Mouse (Mus musculus) cerebellum, adult 9-11 months (tissue): ENCODE data around the gene Olfr1358.
"Not testable (repeated sequence)": the region's sequence is repeated elsewhere in the genome, so short reads cannot be mapped to it uniquely, and the experiment has no call there.

Source experiments
- DNase-seq: peaks from one replicate; pipeline ENCODE4 v3.0.0; 2022

Olfr1358 gene

DNA sequence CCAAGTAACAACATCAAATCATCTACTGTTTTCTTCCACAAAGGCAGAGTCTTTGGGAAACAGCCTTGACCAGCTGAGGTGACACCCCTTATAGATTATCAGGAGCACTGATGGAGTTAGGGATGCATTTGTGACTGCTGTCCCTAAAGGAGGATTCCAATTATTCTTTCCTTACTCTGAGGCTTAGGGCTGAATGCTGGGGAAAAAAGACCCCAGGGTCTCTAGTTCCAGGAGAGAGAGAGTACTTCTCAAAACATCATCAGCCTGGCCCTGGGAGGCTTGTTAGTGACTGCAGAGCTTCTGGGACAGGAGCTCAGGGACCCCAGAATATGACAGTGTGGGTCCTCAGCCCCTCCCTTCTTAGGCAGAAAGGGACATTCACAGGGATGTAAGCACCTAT, at the start of gene Olfr1358:
Gene Olfr1358 (plus strand): TSS at position 301 of the 400 bp plus-strand sequence.
- no peak for DNase-seq

GRCm38 (mm10) chr10:78467761-78468310, 49.4 kb upstream of the Olfr1358 start:
- no peak for DNase-seq

DNA sequence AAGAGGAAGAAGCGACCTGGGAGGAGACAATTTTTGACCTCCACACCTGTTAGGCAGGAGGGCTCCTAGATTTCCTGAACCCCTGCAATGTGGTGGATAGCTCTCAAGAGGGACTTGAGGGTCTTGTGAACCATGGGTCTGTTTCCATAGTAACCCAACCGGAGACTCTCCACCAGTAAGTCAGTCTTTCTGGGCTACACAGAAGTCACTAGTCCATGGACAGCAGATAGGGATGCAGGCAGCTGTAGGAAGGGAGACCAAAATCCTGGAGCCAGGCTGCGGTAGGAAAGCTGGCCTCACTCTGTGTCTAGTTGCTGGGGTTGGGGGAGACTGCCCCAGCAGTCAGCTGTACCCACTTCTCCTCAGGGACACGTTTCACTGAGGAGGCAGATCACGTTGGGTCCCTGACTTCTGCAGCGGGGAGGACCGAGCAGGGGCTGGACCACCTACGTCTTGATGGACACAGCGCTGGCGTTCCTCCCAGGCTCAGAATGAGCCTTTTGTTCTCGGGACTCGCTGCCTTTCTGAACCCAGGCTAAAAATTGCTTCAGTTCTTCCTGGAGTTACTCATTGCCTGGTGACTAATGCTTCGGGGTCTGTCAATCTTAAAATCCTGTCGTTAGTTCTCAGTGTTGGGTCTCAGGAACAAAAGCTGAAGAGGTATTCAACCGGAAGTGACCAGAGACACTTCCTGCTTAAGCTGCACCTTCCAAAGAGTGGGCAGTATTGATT, 46.5 kb upstream of the Olfr1358 start:
- no peak for DNase-seq

DNA sequence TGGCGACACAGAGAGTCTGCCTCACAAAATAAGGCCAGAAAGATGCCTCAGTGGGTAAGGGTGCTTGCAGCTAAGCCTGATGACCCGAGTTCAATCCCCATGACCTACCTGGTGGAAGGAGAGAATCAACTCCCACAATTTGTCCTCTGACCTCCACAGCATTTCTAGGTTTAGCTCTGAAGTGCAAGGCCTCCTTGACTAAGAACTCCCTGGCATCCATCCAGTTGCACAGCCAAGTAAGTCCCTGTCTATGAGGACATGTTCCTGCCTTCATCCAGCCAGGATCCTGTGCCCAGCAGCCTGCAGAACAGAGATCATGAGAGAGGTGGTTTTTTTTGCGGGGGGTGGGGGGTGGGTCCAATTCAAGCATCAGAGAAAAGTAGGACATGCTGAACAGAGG, 45.2 kb upstream of the Olfr1358 start:
- no peak for DNase-seq

DNA sequence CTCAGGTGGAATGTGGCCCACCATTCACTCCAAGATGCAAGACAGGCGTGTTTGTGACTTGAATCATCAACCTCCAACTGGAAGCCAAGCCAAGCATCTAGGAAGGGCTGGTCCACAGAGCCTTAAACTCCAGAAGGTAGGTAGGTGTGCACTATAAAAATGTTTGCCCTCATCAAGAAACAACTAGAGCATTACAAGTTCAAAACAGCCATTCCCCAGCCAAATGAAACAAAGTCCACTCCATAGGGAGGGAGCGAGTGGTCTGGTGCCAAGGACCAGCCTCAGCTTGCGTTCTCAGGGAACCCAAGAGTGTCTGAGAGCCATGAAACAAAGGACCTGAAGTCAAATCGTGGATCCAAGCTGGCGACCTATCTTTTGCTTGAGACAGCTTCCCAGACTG, 43.8 kb upstream of the Olfr1358 start:
- DNase-seq = no peak

DNA sequence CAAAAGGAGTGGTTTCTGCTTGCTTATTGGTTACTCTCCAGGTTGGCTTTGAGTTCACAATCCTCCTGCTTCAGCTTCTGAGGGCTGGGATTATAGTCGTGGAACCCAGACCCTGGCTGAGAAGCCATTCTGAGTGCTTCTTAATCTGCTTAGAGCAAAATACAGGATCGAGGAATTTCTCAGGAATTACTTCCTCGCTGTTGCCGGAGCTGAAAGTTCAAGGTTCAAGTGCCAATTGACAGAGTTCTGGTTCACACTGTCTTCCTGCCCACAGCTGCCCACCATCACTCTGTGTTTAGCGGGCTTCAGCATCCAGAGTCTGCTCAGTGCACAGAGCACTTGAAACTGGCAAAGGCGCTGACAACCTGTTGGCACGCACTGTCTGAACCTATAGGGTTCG, 42.5 kb upstream of the Olfr1358 start:
- DNase-seq = no peak

- no peak for DNase-seq
These were observed 40.4 kb upstream of the Olfr1358 start for GRCm38 (mm10) chr10:78476821-78477220.

DNA sequence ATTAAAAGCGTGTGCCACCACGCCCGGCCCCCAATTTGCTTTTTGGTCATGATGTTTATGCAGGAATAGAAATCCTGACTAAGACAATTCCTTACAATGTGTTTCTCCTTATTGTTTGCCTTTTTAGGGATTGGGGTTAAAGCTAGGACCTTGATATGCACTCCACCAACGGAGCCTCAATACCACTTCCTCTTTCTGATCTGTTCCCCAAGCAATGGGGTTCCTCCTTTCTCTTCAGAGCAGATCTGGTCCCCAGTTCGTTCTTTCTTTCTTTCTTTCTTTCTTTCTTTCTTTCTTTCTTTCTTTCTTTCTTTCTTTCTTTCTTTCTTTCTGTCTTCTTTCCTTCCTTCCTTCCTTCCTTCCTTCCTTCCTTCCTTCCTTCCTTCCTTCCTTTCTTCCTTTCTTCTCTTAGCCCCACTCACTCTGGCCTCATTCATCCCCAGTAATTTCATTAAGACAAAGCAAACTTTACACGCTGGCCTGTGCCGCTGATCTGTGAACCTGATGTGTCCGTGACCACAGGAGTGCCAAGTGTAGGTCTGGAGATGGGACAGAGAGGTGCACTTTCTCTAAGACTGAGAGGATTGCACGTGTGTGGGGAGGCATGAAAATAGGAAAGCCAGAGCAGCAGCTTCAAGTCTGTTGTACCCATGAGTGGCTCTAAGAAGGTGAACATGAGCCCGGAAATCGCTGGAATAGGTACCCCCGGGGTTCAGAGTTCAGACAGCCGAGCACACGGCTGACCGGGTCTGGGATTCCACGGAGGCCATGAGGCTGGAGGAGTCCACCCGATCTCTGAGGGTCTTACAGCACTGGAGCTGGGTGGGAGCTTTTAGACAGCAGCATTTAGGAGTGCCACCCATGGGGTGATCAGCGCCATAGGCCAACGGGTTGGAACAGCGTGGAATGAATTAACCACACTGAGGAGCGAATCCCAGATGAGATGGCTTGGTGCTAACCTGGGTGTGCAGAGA, 36.0 kb upstream of the Olfr1358 start:
- no peak for DNase-seq

- no peak for DNase-seq
These were observed 35.2 kb upstream of the Olfr1358 start for GRCm38 (mm10) chr10:78481928-78482499.

DNA sequence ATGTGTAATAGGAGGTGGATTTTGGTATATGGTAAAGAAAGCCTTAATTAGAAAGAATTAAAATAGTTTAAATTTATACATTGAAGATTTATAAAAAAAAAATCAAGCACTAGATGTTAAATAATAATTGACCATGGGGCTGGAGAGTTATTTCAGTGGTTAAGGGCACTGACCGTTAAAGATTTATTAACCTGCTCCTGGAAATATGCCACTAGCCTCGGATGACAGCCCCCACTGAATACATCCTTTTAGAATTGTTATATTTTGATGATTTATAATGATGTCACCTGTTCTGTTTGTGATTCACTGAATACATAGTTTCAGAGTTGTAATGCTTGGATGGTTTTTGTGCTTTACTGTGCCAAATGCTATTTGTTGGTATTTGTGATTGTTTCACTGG, 31.9 kb upstream of the Olfr1358 start:
- not testable (repeated sequence) for DNase-seq

- DNase-seq = no peak
These were observed 30.4 kb upstream of the Olfr1358 start for GRCm38 (mm10) chr10:78486871-78487270.

- peak; percentile 72 for DNase-seq
These were observed 29.7 kb upstream of the Olfr1358 start for GRCm38 (mm10) chr10:78487431-78488086.

- DNase-seq = no peak
These were observed 14.1 kb upstream of the Olfr1358 start for GRCm38 (mm10) chr10:78502986-78503733.

DNA sequence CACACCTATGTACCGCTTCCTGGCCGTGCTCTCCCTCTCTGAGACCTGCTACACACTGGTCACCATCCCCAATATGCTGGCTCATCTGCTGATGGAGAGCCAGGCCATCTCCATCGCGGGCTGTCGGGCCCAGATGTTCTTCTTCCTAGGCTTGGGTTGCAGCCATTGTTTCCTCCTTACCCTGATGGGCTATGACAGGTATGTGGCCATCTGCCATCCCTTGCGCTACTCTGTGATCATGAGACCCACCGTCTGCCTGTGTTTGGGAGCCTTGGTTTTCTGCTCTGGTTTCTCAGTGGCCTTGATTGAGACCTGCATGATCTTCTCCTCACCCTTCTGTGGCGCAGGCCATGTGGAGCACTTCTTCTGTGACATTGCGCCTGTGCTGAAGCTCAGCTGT, 2.6 kb downstream of the Olfr1358 start:
- DNase-seq = no peak

GRCm38 (mm10) chr10:78520260-78521005, 3.2 kb downstream of the Olfr1358 start:
- DNase-seq = no peak

DNA sequence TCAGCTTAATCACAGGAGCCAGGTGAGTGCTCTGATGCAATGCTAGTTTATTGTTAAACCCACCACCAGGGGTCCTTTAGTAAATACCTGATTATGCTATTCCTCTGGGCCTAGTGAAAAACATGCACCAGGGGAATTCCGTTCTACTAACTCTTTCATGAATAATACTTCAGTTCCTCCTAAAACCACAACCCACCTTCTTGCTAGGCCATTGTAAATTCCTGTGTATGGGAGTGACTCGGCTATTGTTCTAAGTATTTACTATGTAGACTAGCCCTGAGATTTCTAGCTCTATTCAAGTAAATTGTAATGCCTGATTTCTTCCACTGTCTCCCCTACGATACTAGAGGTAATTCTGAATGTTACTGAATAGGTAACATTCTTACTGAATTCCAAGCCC, 7.8 kb downstream of the Olfr1358 start:
- DNase-seq = not testable (repeated sequence)

DNA sequence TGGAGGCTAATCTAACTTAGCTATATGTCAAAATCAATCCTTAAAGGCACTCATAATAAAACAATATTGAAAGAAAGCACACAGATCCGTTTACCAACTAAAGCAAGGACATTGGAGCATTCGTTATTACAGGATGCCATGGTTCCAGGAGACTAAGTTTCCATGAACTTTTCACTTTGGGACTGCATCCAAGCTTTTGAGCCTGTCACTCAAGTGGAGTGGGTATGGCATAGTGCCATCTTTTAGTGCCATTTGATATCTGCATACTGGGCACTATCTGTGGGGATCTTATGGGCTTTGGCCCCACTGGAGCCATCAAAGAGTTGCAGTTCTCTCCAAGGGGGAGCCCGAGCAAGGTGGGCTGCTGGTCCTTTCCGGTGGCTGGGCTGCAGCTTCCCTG, 8.3 kb downstream of the Olfr1358 start:
- no peak for DNase-seq

DNA sequence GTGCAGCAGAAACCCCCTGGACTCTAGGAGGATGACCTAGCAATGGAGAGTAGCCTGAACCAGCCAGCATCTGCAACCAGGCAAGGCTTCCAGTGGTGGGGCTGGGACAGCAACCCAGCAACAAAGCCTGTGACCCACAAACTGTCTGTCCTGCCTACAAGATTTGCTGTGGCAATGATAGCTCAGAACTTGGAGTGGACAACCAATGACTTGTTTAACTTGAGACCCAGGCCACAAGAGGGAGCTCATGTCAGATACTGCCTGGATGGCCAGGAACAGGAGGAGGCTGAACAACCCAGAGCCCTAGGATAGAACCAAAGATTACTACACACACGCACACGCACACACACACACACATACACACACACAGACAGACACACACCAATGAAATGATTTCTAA, 23.7 kb downstream of the Olfr1358 start:
- peak; percentile 11 for DNase-seq

- no peak for DNase-seq
These were observed 47.8 kb downstream of the Olfr1358 start for GRCm38 (mm10) chr10:78565070-78565469.

DNA sequence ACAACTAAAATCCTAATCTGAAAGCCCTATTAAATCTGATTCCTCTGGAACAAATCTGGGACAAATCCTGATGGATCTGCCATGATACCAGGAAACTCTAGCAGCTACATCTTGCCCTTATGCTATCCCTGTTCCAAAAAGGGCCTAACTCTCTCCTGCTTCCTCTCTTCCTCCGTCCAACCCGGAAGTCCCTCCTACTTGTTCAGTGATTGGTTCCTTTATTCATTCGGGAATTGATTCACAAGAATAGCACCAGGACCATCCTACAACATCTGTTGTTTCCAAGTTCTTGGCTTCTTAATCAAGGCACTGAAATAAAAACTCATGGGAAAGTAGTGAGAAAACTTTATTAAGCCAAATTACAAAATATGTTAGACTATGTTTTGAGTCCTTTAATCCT, 52.0 kb downstream of the Olfr1358 start:
- no peak for DNase-seq

GRCm38 (mm10) chr10:78569686-78570085, 52.5 kb downstream of the Olfr1358 start:
- no peak for DNase-seq
